Comparison of ENCODE assay signal across 24 mouse cellular contexts in genomic region chr2:51550863-51551262, GRCm38 (mm10).
DNase-seq lines count a peak whose midpoint lies in the region; ATAC-seq and TF ChIP-seq lines count a peak whose summit lies in the region.
"Had no signal": no experiment of that assay in that cellular context is flagged by ENCODE, and none has a peak within 500 bp of the region (broad histone marks: within the 10 kb centered on the region; RNA-seq: fewer than 3 reads in every experiment).

No protein-coding gene starts in this region.

- no peaks in the 10 kb centered on the region for H3K9me3 ChIP-seq in kidney, embryonic 16.5 days (ENCODE audit: low read length)
- H3K9me3 ChIP-seq in forebrain, postnatal 0 days (ENCODE audit: low read length), result no peaks in the 10 kb centered on the region
- H3K9me3 ChIP-seq: hindbrain, embryonic 12.5 days; limb, embryonic 13.5 days; liver, embryonic 12.5 days; megakaryocyte, embryonic 14.5 days had no signal

- H3K27ac ChIP-seq in kidney, embryonic 16.5 days (ENCODE audit: low read length), result no peak overlapping the region
- H3K27ac ChIP-seq in forebrain, postnatal 0 days (ENCODE audit: low read depth, low read length), result no peak overlapping the region
- H3K27ac ChIP-seq: heart, adult 2 months; hindbrain, embryonic 12.5 days; layer of hippocampus, adult 2 months; limb, embryonic 13.5 days; liver, embryonic 12.5 days had no signal

- H3K4me1 ChIP-seq in kidney, embryonic 16.5 days (ENCODE audit: insufficient read depth, low read length), result peaks cover 8% of the 10 kb centered on the region
- no peaks in the 10 kb centered on the region for H3K4me1 ChIP-seq in forebrain, postnatal 0 days (ENCODE audit: insufficient read depth)
- H3K4me1 ChIP-seq: liver, embryonic 12.5 days; megakaryocyte, embryonic 14.5 days had no signal

- 39% methylated on average over 7 of the region's 7 CpGs for WGBS in kidney, embryonic 16.5 days
- 11% methylated on average over 7 of the region's 7 CpGs for WGBS in forebrain, postnatal 0 days

- no peaks in the 10 kb centered on the region for H3K27me3 ChIP-seq in kidney, embryonic 16.5 days (ENCODE audit: insufficient read depth, low read length)
- H3K27me3 ChIP-seq in forebrain, postnatal 0 days (ENCODE audit: insufficient read depth, low read length), result no peaks in the 10 kb centered on the region
- H3K27me3 ChIP-seq: hindbrain, embryonic 12.5 days; limb, embryonic 13.5 days; liver, embryonic 12.5 days; megakaryocyte, embryonic 14.5 days had no signal

- no peak for TF ChIP-seq POLR2A in brain, embryonic 14.5 days (IDR thresholded peaks at IDR 0.05; ENCODE audit: borderline replicate concordance, extremely low read depth, insufficient read depth, insufficient read length, poor library complexity, severe bottlenecking)

- no peak overlapping the region for H3K9ac ChIP-seq in kidney, embryonic 16.5 days (replicated peaks; ENCODE audit: low read length)
- H3K9ac ChIP-seq in forebrain, postnatal 0 days, result no peak overlapping the region
- H3K9ac ChIP-seq: hindbrain, embryonic 12.5 days; limb, embryonic 13.5 days; liver, embryonic 12.5 days had no signal

- peak; percentile 10 to 15 for DNase-seq in cerebellum, postnatal 10 days
- no peak for DNase-seq in cerebellum, adult 9-10 months
- DNase-seq in kidney, adult 9 months, result peak; percentile 10
- peak; percentile 77 for DNase-seq in brain, embryonic 14.5 days (ENCODE audit: low read depth)
- peak; percentile 38 for DNase-seq in forebrain, postnatal 0 days
- DNase-seq in right cerebral cortex, postnatal 25 days, result no peak
- no peak for DNase-seq in embryo, embryonic 9.5 days (ENCODE audit: extremely low spot score)
- DNase-seq: adrenal gland, postnatal 25 days; cerebellum, adult 11-12 months; cerebellum, postnatal 25 days; gastrocnemius, postnatal 25 days; heart, adult 2 months; kidney, postnatal 25 days; layer of hippocampus, postnatal 36 days; lung, adult 18-20 months; lung, postnatal 14 days; thymus, postnatal 25 days had no signal

- TF ChIP-seq CTCF in brain, embryonic 14.5 days (IDR thresholded peaks at IDR 0.05; ENCODE audit: borderline replicate concordance, extremely low read depth, insufficient read depth, insufficient read length), result no peak
- TF ChIP-seq CTCF in forebrain, postnatal 0 days (IDR thresholded peaks at IDR 0.05; ENCODE audit: low read depth), result no peak

- H3K4me3 ChIP-seq in kidney, embryonic 16.5 days (ENCODE audit: low read length), result no peak overlapping the region
- no peak overlapping the region for H3K4me3 ChIP-seq in forebrain, postnatal 0 days (ENCODE audit: low read depth, low read length)
- H3K4me3 ChIP-seq: heart, adult 2 months; hindbrain, embryonic 12.5 days; layer of hippocampus, adult 2 months; limb, embryonic 13.5 days; liver, embryonic 12.5 days; megakaryocyte, embryonic 14.5 days had no signal

- no peak overlapping the region for H3K4me2 ChIP-seq in kidney, embryonic 16.5 days (replicated peaks; ENCODE audit: low read depth, low read length)
- peak overlapping the region; percentile 2; the same call in 1 of the 2 replicates for H3K4me2 ChIP-seq in forebrain, postnatal 0 days (ENCODE audit: low read depth)
- H3K4me2 ChIP-seq: hindbrain, embryonic 12.5 days; limb, embryonic 13.5 days; liver, embryonic 12.5 days had no signal

- H3K36me3 ChIP-seq in kidney, embryonic 16.5 days (ENCODE audit: insufficient read depth, low read length), result no peaks in the 10 kb centered on the region
- no peaks in the 10 kb centered on the region for H3K36me3 ChIP-seq in forebrain, postnatal 0 days (ENCODE audit: insufficient read depth)
- H3K36me3 ChIP-seq: hindbrain, embryonic 12.5 days; limb, embryonic 13.5 days; liver, embryonic 12.5 days had no signal

- no peak for ATAC-seq in kidney, embryonic 16.5 days (ENCODE audit: low FRiP score, low TSS enrichment)
- ATAC-seq in forebrain, postnatal 0 days, result peak; percentile 85
- ATAC-seq: intestine, postnatal 0 days; liver, embryonic 12.5 days had no signal

Comparison
In these comparisons a context has a peak if more than half of its experiments do, and no peak if none do; other contexts are left out.
1. DNase-seq: peak in cerebellum, postnatal 10 days (2 of 2), kidney, adult 9 months (single experiment), brain, embryonic 14.5 days (single experiment) and forebrain, postnatal 0 days (single experiment); none in cerebellum, adult 9-10 months (single experiment), right cerebral cortex, postnatal 25 days (single experiment) and embryo, embryonic 9.5 days (single experiment).